Mouse (Mus musculus) gastrocnemius, postnatal 4 days (tissue): ENCODE data around the gene 2310002L09Rik. TPM values are rescaled to one million over a fixed set of nuclear protein-coding genes. Genes with fewer than 3 reads are reported as not detected.
A peak's percentile ranks its signal among the peaks of the same experiment; 100 is the strongest.
"Not testable (repeated sequence)": the region's sequence is repeated elsewhere in the genome, so short reads cannot be mapped to it uniquely, and the experiment has no call there.

ENCODE experiments used
- DNase-seq, 2 experiments: peaks; one replicate each; pipeline ENCODE4 v3.0.0; 2021 to 2022; ENCODE audit warnings: low spot score in 2 of 2, mixed read lengths in 2 of 2
- long read RNA-seq, 2 experiments: library from polyadenylated mRNA; stranded (forward); transcript quantifications; one replicate each; pipeline ENCODE4 v2.0.0; 2021
- total RNA-seq, 2 experiments: library from RNA; stranded (reverse); gene quantifications; 2 replicates each; pipeline ENCODE4 v1.2.3; 2021

2310002L09Rik gene
- total RNA-seq: 10 to 100 TPM; 22.9 to 25.2 TPM
- long read RNA-seq, experiment 1, transcript 2310002L09Rik-201 (3 exons, 958 nt): major isoform, 5 of 7 reads
- long read RNA-seq, experiment 1, partial matches to known transcripts: 0 of 7 reads
- long read RNA-seq, experiment 1, other reads (novel, unspliced or antisense): 1 of 7 reads
- long read RNA-seq, experiment 2, transcript 2310002L09Rik-201 (3 exons, 958 nt): major isoform, 9 of 10 reads
- long read RNA-seq, experiment 2, partial matches to known transcripts: 0 of 10 reads
- long read RNA-seq, experiment 2, other reads (novel, unspliced or antisense): 1 of 10 reads

- DNase-seq: no peak
These were observed at the start of gene 2310002L09Rik for GRCm38 (mm10) chr4:73950375-73950896. Gene 2310002L09Rik, minus strand, starts transcription at chr4:73950846.

DNA sequence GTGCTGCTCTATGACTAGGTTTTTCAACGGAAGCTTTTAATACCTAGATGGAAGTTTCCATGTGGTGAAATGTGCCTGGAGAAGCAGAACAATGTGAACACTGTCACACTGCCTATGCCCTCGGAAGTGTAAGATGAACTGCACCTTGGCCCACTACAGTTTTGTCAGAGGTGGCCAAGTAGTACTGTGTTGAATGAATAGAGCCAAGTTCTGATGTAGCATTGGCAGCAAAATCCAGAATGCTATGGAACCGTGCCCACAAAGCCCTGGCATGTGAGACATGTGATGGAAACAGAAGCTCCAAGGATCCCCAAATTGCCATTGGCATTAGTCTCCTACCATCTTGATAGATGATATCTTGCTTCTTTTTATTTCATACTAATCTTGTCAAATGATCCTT, 29.8 kb upstream of the 2310002L09Rik start:
- DNase-seq: peak in 1 of 2 experiments; percentile 13

DNA sequence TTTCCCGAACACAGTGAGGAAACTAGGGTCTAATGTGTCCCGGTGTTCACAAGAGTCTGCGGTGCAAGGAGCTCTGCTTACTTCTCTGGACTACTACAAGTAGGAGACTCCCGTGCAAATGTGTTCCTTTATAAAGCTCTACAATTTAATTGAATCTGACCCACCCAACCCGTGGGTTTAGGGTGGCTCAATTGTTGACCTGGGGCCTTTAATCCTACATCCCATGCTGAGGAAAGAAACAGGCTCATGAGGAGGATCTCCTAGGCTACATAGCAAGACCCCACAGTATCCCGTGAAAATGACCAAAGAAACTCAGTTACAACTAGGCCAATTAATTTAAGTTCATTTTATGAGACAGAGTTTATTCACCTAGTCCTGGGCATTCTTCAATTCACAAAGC, 30.0 kb downstream of the 2310002L09Rik start, which contains the start of gene Gm11756:
Gene Gm11756, minus strand, starts transcription at position 101 of the 400 bp plus-strand sequence.
- DNase-seq: not testable (repeated sequence)

- DNase-seq: not testable (repeated sequence)
These were observed 44.8 kb downstream of the 2310002L09Rik start, which contains the start of gene Gm13871 for GRCm38 (mm10) chr4:73905853-73906252. Gene Gm13871, minus strand, starts transcription at chr4:73905953.

- not testable (repeated sequence) for DNase-seq
These were observed 59.6 kb downstream of the 2310002L09Rik start, which contains the start of gene Gm11757 for GRCm38 (mm10) chr4:73891012-73891411. Gene Gm11757, minus strand, starts transcription at chr4:73891112.

Other genes with a start within 250 kb of the 2310002L09Rik start
- gene Rasef, start 159.9 kb downstream of the 2310002L09Rik start, total RNA-seq: under 1 TPM; 0.22 to 0.39 TPM
- not detected for gene Gm11758, start 74.6 kb downstream of the 2310002L09Rik start, total RNA-seq
- not detected for gene Gm11757, start 59.7 kb downstream of the 2310002L09Rik start, total RNA-seq
- gene Gm13871, start 44.9 kb downstream of the 2310002L09Rik start, total RNA-seq: not detected
- gene Gm11756, start 30.1 kb downstream of the 2310002L09Rik start, total RNA-seq: not detected
- 1 to 10 TPM; 2.8 to 3.1 TPM for gene Frmd3, start 62.6 kb upstream of the 2310002L09Rik start, total RNA-seq